Mouse (Mus musculus): Measurements from ENCODE around the gene Rrp9. TPM values are rescaled to one million over a fixed set of nuclear protein-coding genes. Genes with fewer than 3 reads are reported as not detected.

Gene Rrp9
- polyA plus RNA-seq, 1 experiment from 2014 or later, result 36.2 TPM

GRCm38 (mm10) chr9:106476002-106476923 lies 500 bp downstream of the Rrp9 start:
- ATAC-seq (ENCODE audit: low read depth), result no peak; the same call in 1 of the 2 replicates
- H3K9ac ChIP-seq (replicated peaks; ENCODE audit: low read depth, low read length), result no peak overlapping the region
- H3K27ac ChIP-seq (ENCODE audit: low read depth, low read length), result no peak overlapping the region

GRCm38 (mm10) chr9:106476924-106477484 lies 1.2 kb downstream of the Rrp9 start, which contains the start of gene Parp3:
TSS of gene Parp3 (minus strand) at chr9:106476949.
- no peaks in the 10 kb centered on the region for H3K27me3 ChIP-seq (ENCODE audit: control insufficient read depth, insufficient read depth, low read length)
- under 1% methylated on average over 41 of the region's 41 CpGs for WGBS
- peak within 1 kb of the TSS; percentile 62 for H3K4me3 ChIP-seq (ENCODE audit: low read depth, low read length)
- no peak within 1 kb of the TSS for H3K27ac ChIP-seq (ENCODE audit: low read depth, low read length)
- ATAC-seq (ENCODE audit: low read depth), result peak; percentile 98
- peak within 1 kb of the TSS; percentile 87 for H3K4me2 ChIP-seq (ENCODE audit: low read depth, low read length)
- no peaks in the 10 kb centered on the region for H3K9me3 ChIP-seq (ENCODE audit: control insufficient read depth, low read length)
- peaks cover 7% of the 10 kb centered on the region; the same call in 1 of the 2 replicates for H3K36me3 ChIP-seq (ENCODE audit: control insufficient read depth, insufficient read depth, low read length)
- H3K9ac ChIP-seq (replicated peaks; ENCODE audit: low read depth, low read length), result peak within 1 kb of the TSS; percentile 57
- H3K4me1 ChIP-seq (ENCODE audit: control insufficient read depth, insufficient read depth, low read length), result peaks cover 9% of the 10 kb centered on the region

More at GRCm38 (mm10) chr9:106476002-106476923, 500 bp downstream of the Rrp9 start:
- no peak overlapping the region for H3K4me3 ChIP-seq (ENCODE audit: low read depth, low read length)
- 43% methylated on average over 16 of the region's 16 CpGs for WGBS
- peaks cover 7% of the 10 kb centered on the region; the same call in 1 of the 2 replicates for H3K36me3 ChIP-seq (ENCODE audit: control insufficient read depth, insufficient read depth, low read length)
- peaks cover 9% of the 10 kb centered on the region for H3K4me1 ChIP-seq (ENCODE audit: control insufficient read depth, insufficient read depth, low read length)
- H3K27me3 ChIP-seq (ENCODE audit: control insufficient read depth, insufficient read depth, low read length), result no peaks in the 10 kb centered on the region
- no peaks in the 10 kb centered on the region for H3K9me3 ChIP-seq (ENCODE audit: control insufficient read depth, low read length)
- peak overlapping the region; percentile 21; the same call in 1 of the 2 replicates for H3K4me2 ChIP-seq (ENCODE audit: low read depth, low read length)

- peaks cover 9% of the 10 kb centered on the region for H3K4me1 ChIP-seq (ENCODE audit: control insufficient read depth, insufficient read depth, low read length)
- no peak for ATAC-seq (ENCODE audit: low read depth)
Measured at GRCm38 (mm10) chr9:106477649-106478048, 1.9 kb downstream of the Rrp9 start.

GRCm38 (mm10) chr9:106478101-106478500 lies 2.3 kb downstream of the Rrp9 start:
- ATAC-seq (ENCODE audit: low read depth), result no peak
- no peak overlapping the region for H3K27ac ChIP-seq (ENCODE audit: low read depth, low read length)
- peaks cover 9% of the 10 kb centered on the region for H3K4me1 ChIP-seq (ENCODE audit: control insufficient read depth, insufficient read depth, low read length)
- no peaks in the 10 kb centered on the region for H3K27me3 ChIP-seq (ENCODE audit: control insufficient read depth, insufficient read depth, low read length)
- WGBS, result 85% methylated on average over 9 of the region's 9 CpGs
- H3K9ac ChIP-seq (replicated peaks; ENCODE audit: low read depth, low read length), result peak overlapping the region; percentile 57
- peak overlapping the region; percentile 87 for H3K4me2 ChIP-seq (ENCODE audit: low read depth, low read length)
- H3K4me3 ChIP-seq (ENCODE audit: low read depth, low read length), result peak overlapping the region; percentile 62
- no peaks in the 10 kb centered on the region for H3K9me3 ChIP-seq (ENCODE audit: control insufficient read depth, low read length)
- H3K36me3 ChIP-seq (ENCODE audit: control insufficient read depth, insufficient read depth, low read length), result peaks cover 7% of the 10 kb centered on the region; the same call in 1 of the 2 replicates

More at GRCm38 (mm10) chr9:106477649-106478048, 1.9 kb downstream of the Rrp9 start:
- 5% methylated on average over 16 of the region's 16 CpGs for WGBS
- Histone ChIP-seq H3K27ac (ENCODE audit: low read depth, low read length) (no peak overlapping the region), H3K27me3 (ENCODE audit: control insufficient read depth, insufficient read depth, low read length) (no peaks in the 10 kb centered on the region), H3K36me3 (ENCODE audit: control insufficient read depth, insufficient read depth, low read length) (peaks cover 7% of the 10 kb centered on the region; the same call in 1 of the 2 replicates), H3K9me3 (ENCODE audit: control insufficient read depth, low read length) (no peaks in the 10 kb centered on the region), H3K4me3 (ENCODE audit: low read depth, low read length) (peak overlapping the region; percentile 62), H3K4me2 (ENCODE audit: low read depth, low read length) (peak overlapping the region; percentile 87), H3K9ac (replicated peaks; ENCODE audit: low read depth, low read length) (peak overlapping the region; percentile 57)

- Histone ChIP-seq H3K4me1 (ENCODE audit: control insufficient read depth, insufficient read depth, low read length) (peaks cover 6% of the 10 kb centered on the region), H3K9me3 (ENCODE audit: control insufficient read depth, low read length) (no peaks in the 10 kb centered on the region), H3K9ac (replicated peaks; ENCODE audit: low read depth, low read length) (no peak overlapping the region), H3K27me3 (ENCODE audit: control insufficient read depth, insufficient read depth, low read length) (no peaks in the 10 kb centered on the region), H3K36me3 (ENCODE audit: control insufficient read depth, insufficient read depth, low read length) (peaks cover 10% of the 10 kb centered on the region), H3K27ac (ENCODE audit: low read depth, low read length) (no peak overlapping the region), H3K4me3 (ENCODE audit: low read depth, low read length) (no peak overlapping the region), H3K4me2 (ENCODE audit: low read depth, low read length) (no peak overlapping the region)
- ATAC-seq (ENCODE audit: low read depth), result no peak
- WGBS, result 92% methylated on average over 7 of the region's 7 CpGs
Measured at GRCm38 (mm10) chr9:106480541-106480940, 4.8 kb downstream of the Rrp9 start.

GRCm38 (mm10) chr9:106481075-106481474 lies 5.3 kb downstream of the Rrp9 start:
- H3K9me3 ChIP-seq (ENCODE audit: control insufficient read depth, low read length), result no peaks in the 10 kb centered on the region
- WGBS, result 94% methylated on average over 15 of the region's 15 CpGs
- no peak overlapping the region for H3K4me3 ChIP-seq (ENCODE audit: low read depth, low read length)
- no peak overlapping the region for H3K9ac ChIP-seq (replicated peaks; ENCODE audit: low read depth, low read length)
- no peak for ATAC-seq (ENCODE audit: low read depth)
- peaks cover 6% of the 10 kb centered on the region for H3K4me1 ChIP-seq (ENCODE audit: control insufficient read depth, insufficient read depth, low read length)
- H3K27me3 ChIP-seq (ENCODE audit: control insufficient read depth, insufficient read depth, low read length), result no peaks in the 10 kb centered on the region
- peaks cover 10% of the 10 kb centered on the region for H3K36me3 ChIP-seq (ENCODE audit: control insufficient read depth, insufficient read depth, low read length)
- no peak overlapping the region for H3K27ac ChIP-seq (ENCODE audit: low read depth, low read length)
- no peak overlapping the region for H3K4me2 ChIP-seq (ENCODE audit: low read depth, low read length)

- H3K4me1 ChIP-seq (ENCODE audit: control insufficient read depth, insufficient read depth, low read length), result peaks cover 6% of the 10 kb centered on the region
- H3K9me3 ChIP-seq (ENCODE audit: control insufficient read depth, low read length), result no peaks in the 10 kb centered on the region
- H3K4me2 ChIP-seq (ENCODE audit: low read depth, low read length), result no peak overlapping the region
- H3K36me3 ChIP-seq (ENCODE audit: control insufficient read depth, insufficient read depth, low read length), result peaks cover 10% of the 10 kb centered on the region
- H3K27ac ChIP-seq (ENCODE audit: low read depth, low read length), result no peak overlapping the region
- H3K4me3 ChIP-seq (ENCODE audit: low read depth, low read length), result no peak overlapping the region
- 97% methylated on average over 13 of the region's 13 CpGs for WGBS
- ATAC-seq (ENCODE audit: low read depth), result no peak
- no peak overlapping the region for H3K9ac ChIP-seq (replicated peaks; ENCODE audit: low read depth, low read length)
- no peaks in the 10 kb centered on the region for H3K27me3 ChIP-seq (ENCODE audit: control insufficient read depth, insufficient read depth, low read length)
Measured at GRCm38 (mm10) chr9:106481676-106482075, 5.9 kb downstream of the Rrp9 start.

GRCm38 (mm10) chr9:106482578-106483115 lies 6.9 kb downstream of the Rrp9 start:
- Histone ChIP-seq H3K27ac (ENCODE audit: low read depth, low read length) (no peak overlapping the region), H3K27me3 (ENCODE audit: control insufficient read depth, insufficient read depth, low read length) (no peaks in the 10 kb centered on the region), H3K4me3 (ENCODE audit: low read depth, low read length) (no peak overlapping the region), H3K4me2 (ENCODE audit: low read depth, low read length) (no peak overlapping the region), H3K36me3 (ENCODE audit: control insufficient read depth, insufficient read depth, low read length) (peaks cover 10% of the 10 kb centered on the region), H3K4me1 (ENCODE audit: control insufficient read depth, insufficient read depth, low read length) (peaks cover 6% of the 10 kb centered on the region), H3K9me3 (ENCODE audit: control insufficient read depth, low read length) (no peaks in the 10 kb centered on the region), H3K9ac (replicated peaks; ENCODE audit: low read depth, low read length) (no peak overlapping the region)
- WGBS, result 92% methylated on average over 17 of the region's 17 CpGs
- ATAC-seq (ENCODE audit: low read depth), result no peak

Data from neural tube, embryonic 14.5 days (tissue).